Mouse (Mus musculus): ENCODE measurements around the gene Gpr4. TPM values are rescaled to one million over a fixed set of nuclear protein-coding genes. Genes with fewer than 3 reads are reported as not detected.

Gpr4 gene
- total and polyA plus RNA-seq, 2 experiments from 2014 or later = 3.8 to 4.4 TPM

- Histone ChIP-seq H3K4me1 (ENCODE audit: insufficient read depth, low read length) (no peaks in the 10 kb centered on the region), H3K9me3 (ENCODE audit: low read length) (no peaks in the 10 kb centered on the region), H3K4me3 (ENCODE audit: low read length) (no peak overlapping the region), H3K27me3 (ENCODE audit: insufficient read depth, low read length) (no peaks in the 10 kb centered on the region), H3K4me2 (ENCODE audit: low read depth, low read length) (no peak overlapping the region), H3K27ac (no peak overlapping the region), H3K9ac (replicated peaks; ENCODE audit: low read length) (no peak overlapping the region), H3K36me3 (ENCODE audit: insufficient read depth, low read length) (peaks cover 24% of the 10 kb centered on the region)
- DNase-seq (ENCODE audit: low spot score) (no peak), ATAC-seq (no peak)
- 61% methylated on average over 15 of the region's 15 CpGs for WGBS
- TF ChIP-seq CTCF (IDR thresholded peaks at IDR 0.05; ENCODE audit: low read depth) = no peak
Measured at GRCm38 (mm10) chr7:19202065-19202850, 10.1 kb upstream of the Gpr4 start.

DNA sequence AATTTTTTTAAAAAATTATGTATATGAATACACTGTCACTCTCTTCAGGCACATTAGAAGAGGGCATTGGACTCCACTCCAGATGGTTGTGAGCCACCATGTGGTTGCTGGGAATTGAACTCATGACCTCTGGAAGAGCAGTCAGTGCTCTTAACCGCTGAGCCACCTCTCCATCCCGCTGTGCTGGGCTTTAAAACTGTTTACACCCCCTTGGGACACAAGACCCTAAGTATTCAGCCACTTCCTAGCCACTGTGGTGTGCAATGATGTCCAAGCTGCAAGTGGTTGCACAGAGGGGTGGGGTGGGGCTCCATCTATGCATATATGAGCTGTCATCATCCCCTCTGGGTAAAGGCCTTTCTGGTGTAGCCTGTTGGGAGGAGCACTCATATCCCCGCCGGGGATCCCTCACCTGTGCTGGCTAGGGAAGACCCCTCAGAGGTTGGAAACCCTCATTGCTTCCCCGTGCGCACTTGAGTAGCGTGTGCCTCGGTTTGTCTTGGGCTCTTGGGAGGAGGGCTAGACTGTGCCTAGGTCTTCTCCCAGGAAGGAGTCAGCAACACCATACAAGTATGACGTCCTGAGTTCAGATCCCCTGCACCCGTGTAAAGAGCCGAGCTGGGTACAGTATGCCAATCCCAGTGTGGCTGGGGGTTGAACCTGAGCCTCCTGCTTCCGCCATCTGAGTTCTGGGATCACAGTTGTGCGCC, 4.0 kb upstream of the Gpr4 start:
- Histone ChIP-seq H3K9me3 (ENCODE audit: low read length) (no peaks in the 10 kb centered on the region), H3K4me3 (ENCODE audit: low read length) (no peak overlapping the region), H3K36me3 (ENCODE audit: insufficient read depth, low read length) (peaks cover 10% of the 10 kb centered on the region), H3K27me3 (ENCODE audit: insufficient read depth, low read length) (no peaks in the 10 kb centered on the region), H3K4me1 (ENCODE audit: insufficient read depth, low read length) (no peaks in the 10 kb centered on the region), H3K9ac (replicated peaks; ENCODE audit: low read length) (no peak overlapping the region), H3K4me2 (ENCODE audit: low read depth, low read length) (no peak overlapping the region), H3K27ac (no peak overlapping the region)
- 81% methylated on average over 13 of the region's 13 CpGs for WGBS
- TF ChIP-seq CTCF (IDR thresholded peaks at IDR 0.05; ENCODE audit: low read depth) = no peak
- DNase-seq (ENCODE audit: low spot score) (no peak), ATAC-seq (no peak)

DNA sequence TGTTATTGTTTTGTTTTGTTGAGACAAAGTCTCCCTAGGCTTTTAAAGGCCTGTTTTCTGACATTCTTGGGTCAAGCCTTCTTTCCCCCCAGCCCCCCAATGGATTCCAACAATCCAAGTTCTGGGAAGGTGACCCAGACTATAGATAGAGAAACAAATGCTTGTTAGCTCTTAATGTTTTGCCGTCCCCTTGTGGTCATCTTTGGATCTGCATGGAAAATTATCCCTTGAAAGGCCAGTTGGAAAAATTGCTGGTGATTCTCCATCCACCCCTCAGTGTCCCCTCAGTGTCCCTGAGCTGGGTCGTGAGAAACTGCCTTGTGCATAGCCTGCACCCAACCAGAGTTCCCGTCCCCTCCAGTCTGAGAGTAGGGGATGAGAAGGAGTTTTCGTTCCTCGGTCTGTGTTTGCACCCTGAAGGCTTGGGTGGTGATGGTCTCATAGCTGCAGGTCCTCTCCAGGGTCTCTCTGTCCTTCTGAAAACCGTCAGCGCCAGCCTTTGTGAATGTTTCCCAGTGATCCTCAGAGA, 3.3 kb upstream of the Gpr4 start:
- peak; percentile 92 for TF ChIP-seq CTCF (IDR thresholded peaks at IDR 0.05; ENCODE audit: low read depth)
- Histone ChIP-seq H3K36me3 (ENCODE audit: insufficient read depth, low read length) (peaks cover 7% of the 10 kb centered on the region), H3K4me1 (ENCODE audit: insufficient read depth, low read length) (no peaks in the 10 kb centered on the region), H3K4me3 (ENCODE audit: low read length) (no peak overlapping the region), H3K27ac (no peak overlapping the region), H3K9ac (replicated peaks; ENCODE audit: low read length) (no peak overlapping the region), H3K4me2 (ENCODE audit: low read depth, low read length) (no peak overlapping the region), H3K27me3 (ENCODE audit: insufficient read depth, low read length) (no peaks in the 10 kb centered on the region), H3K9me3 (ENCODE audit: low read length) (no peaks in the 10 kb centered on the region)
- WGBS = 51% methylated on average over 7 of the region's 7 CpGs
- DNase-seq (ENCODE audit: low spot score) (peak; percentile 71), ATAC-seq (no peak)

- WGBS = 85% methylated on average over 4 of the region's 4 CpGs
- ATAC-seq = no peak
Measured at GRCm38 (mm10) chr7:19209494-19209893, 2.8 kb upstream of the Gpr4 start.

GRCm38 (mm10) chr7:19210010-19210409, 2.3 kb upstream of the Gpr4 start:
- Histone ChIP-seq H3K9ac (replicated peaks; ENCODE audit: low read length) (no peak overlapping the region), H3K4me1 (ENCODE audit: insufficient read depth, low read length) (no peaks in the 10 kb centered on the region), H3K36me3 (ENCODE audit: insufficient read depth, low read length) (peaks cover 5% of the 10 kb centered on the region; the same call in 1 of the 2 replicates), H3K27me3 (ENCODE audit: insufficient read depth, low read length) (no peaks in the 10 kb centered on the region), H3K4me3 (ENCODE audit: low read length) (no peak overlapping the region), H3K27ac (no peak overlapping the region), H3K9me3 (ENCODE audit: low read length) (no peaks in the 10 kb centered on the region), H3K4me2 (ENCODE audit: low read depth, low read length) (no peak overlapping the region)
- peak; percentile 52 for TF ChIP-seq CTCF (IDR thresholded peaks at IDR 0.05; ENCODE audit: low read depth)
- DNase-seq (ENCODE audit: low spot score) (no peak), ATAC-seq (no peak)
- 91% methylated on average over 5 of the region's 5 CpGs for whole genome bisulfite sequencing

More at GRCm38 (mm10) chr7:19209494-19209893, 2.8 kb upstream of the Gpr4 start:
- Histone ChIP-seq H3K36me3 (ENCODE audit: insufficient read depth, low read length) (peaks cover 5% of the 10 kb centered on the region; the same call in 1 of the 2 replicates), H3K9me3 (ENCODE audit: low read length) (no peaks in the 10 kb centered on the region), H3K4me2 (ENCODE audit: low read depth, low read length) (no peak overlapping the region), H3K9ac (replicated peaks; ENCODE audit: low read length) (no peak overlapping the region), H3K27me3 (ENCODE audit: insufficient read depth, low read length) (no peaks in the 10 kb centered on the region), H3K4me3 (ENCODE audit: low read length) (no peak overlapping the region), H3K27ac (no peak overlapping the region), H3K4me1 (ENCODE audit: insufficient read depth, low read length) (no peaks in the 10 kb centered on the region)
- no peak for TF ChIP-seq CTCF (IDR thresholded peaks at IDR 0.05; ENCODE audit: low read depth)
- no peak for DNase-seq (ENCODE audit: low spot score)

DNA sequence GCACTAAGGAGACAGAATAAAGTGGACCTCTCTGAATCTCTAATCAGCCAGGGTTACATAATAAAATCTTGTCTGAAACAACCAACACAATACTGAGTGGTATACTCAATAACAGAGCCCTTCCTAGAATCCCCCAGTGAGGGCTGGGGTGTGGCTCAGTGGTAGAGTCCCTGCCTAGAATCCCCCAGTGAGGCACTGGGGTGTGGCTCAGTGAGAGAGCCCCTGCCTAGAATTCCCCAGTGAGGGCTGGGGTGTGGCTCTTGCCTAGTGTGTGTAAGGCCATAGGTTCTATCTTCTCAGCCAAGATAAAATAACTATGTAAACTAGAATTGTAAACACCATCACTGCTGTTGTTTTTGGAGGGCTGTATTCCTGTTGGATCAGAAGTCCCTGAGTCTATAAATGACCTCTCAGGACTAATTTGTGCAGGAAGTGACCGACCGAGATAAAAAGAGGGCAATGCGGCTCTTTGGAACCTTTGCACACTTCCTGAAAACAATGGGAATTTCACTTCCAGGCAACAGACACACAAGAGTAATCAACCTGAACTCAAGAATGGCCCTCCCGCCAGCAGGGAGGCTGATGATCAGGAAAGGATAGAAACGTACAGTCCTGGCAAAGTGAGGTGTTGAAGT, 1.2 kb upstream of the Gpr4 start:
- H3K4me1 ChIP-seq (ENCODE audit: insufficient read depth, low read length) = no peaks in the 10 kb centered on the region
- no peak overlapping the region for H3K4me2 ChIP-seq (ENCODE audit: low read depth, low read length)
- no peaks in the 10 kb centered on the region for H3K36me3 ChIP-seq (ENCODE audit: insufficient read depth, low read length)
- no peak for TF ChIP-seq CTCF (IDR thresholded peaks at IDR 0.05; ENCODE audit: low read depth)
- ATAC-seq (no peak), DNase-seq (ENCODE audit: low spot score) (no peak)
- no peaks in the 10 kb centered on the region for H3K9me3 ChIP-seq (ENCODE audit: low read length)
- H3K27ac ChIP-seq = no peak overlapping the region
- no peaks in the 10 kb centered on the region for H3K27me3 ChIP-seq (ENCODE audit: insufficient read depth, low read length)
- no peak overlapping the region for H3K4me3 ChIP-seq (ENCODE audit: low read length)
- no peak overlapping the region for H3K9ac ChIP-seq (replicated peaks; ENCODE audit: low read length)
- 46% methylated on average over 5 of the region's 5 CpGs for WGBS
